Mouse (Mus musculus) embryonic fibroblast, embryonic 13.5 days (primary cell): ENCODE results near the gene Med13l. TPM values are rescaled to one million over a fixed set of nuclear protein-coding genes. Genes with fewer than 3 reads are reported as not detected.
A peak's percentile ranks its signal among the peaks of the same experiment; 100 is the strongest.

Experiments used
- H3K27ac ChIP-seq: 2 replicates; pipeline ENCODE4 v1.5.1; 2012; ENCODE audit warnings: low read length, control low read depth, inconsistent platforms; ENCODE audit not compliant: insufficient read depth
- H3K4me1 ChIP-seq: 2 replicates; pipeline ENCODE4 v1.6.1; 2011; ENCODE audit warnings: low read length; ENCODE audit not compliant: control insufficient read depth, insufficient read depth
- H3K4me3 ChIP-seq: 2 replicates; pipeline ENCODE4 v1.5.1; 2011; ENCODE audit warnings: mild to moderate bottlenecking, control low read depth, low read length; ENCODE audit not compliant: insufficient read depth
- CTCF ChIP-seq: IDR thresholded peaks from 2 replicates; pipeline ENCODE4 v1.5.1; 2011; ENCODE audit warnings: mild to moderate bottlenecking, control low read depth, low read length, moderate library complexity, borderline replicate concordance; ENCODE audit not compliant: insufficient read depth
- POLR2A ChIP-seq: IDR thresholded peaks from 2 replicates; pipeline ENCODE4 v1.6.1; 2011; ENCODE audit warnings: low read depth, mild to moderate bottlenecking, control low read depth, low read length, moderate library complexity
- polyA plus RNA-seq: library from polyadenylated mRNA; stranded (reverse); fragments of >200 nt; gene quantifications from 2 replicates; pipeline ENCODE4 v1.2.4, GENCODE M21; 2011; ENCODE audit warnings: low read depth; ENCODE audit not compliant: missing spikeins, insufficient read length

The Med13l gene
- polyA plus RNA-seq, 1 experiment, result 57.8 TPM

GRCm38 (mm10) chr5:118602706-118603105 is 42.2 kb downstream of the Med13l start:
- Histone ChIP-seq H3K27ac (no peak overlapping the region), H3K4me1 (peaks cover 10% of the 10 kb centered on the region; the same call in 1 of the 2 replicates), H3K4me3 (no peak overlapping the region)
- TF ChIP-seq CTCF, result no peak
- TF ChIP-seq POLR2A, result no peak

DNA sequence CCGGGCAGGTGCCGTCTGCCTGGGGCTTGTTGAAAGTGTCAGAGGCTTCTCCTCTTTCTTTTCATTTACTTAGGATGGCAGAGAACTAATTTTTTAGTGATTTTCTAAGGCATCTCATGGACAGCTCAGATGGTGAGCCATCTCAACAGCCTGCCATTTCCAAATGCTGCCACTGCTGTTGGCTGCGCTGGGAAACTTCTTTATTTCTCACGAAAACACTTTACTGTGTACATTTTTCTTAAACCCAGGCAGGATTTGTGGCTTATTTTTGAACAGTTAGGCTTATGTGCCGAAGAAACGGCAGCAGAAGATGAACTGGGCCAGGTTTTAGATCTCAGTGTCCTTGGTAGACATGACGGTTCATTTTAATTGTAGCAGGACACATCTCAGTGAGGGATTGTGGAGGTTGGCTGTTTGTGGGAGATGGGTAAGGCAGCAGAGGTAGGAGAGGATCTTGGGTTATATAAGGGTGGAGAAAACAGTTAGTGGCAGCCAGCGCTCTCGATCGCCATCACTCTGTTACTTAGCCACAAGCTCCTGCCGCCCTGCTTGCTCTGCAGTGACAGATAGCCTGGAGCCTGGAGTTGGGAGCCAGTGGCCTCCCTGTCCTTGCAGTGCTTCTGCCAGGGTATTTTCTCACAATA is 45.1 kb downstream of the Med13l start:
- no peak overlapping the region for H3K4me3 ChIP-seq
- TF ChIP-seq CTCF (no peak), POLR2A (no peak)
- peaks cover 4% of the 10 kb centered on the region; the same call in 1 of the 2 replicates for H3K4me1 ChIP-seq
- no peak overlapping the region for H3K27ac ChIP-seq

DNA sequence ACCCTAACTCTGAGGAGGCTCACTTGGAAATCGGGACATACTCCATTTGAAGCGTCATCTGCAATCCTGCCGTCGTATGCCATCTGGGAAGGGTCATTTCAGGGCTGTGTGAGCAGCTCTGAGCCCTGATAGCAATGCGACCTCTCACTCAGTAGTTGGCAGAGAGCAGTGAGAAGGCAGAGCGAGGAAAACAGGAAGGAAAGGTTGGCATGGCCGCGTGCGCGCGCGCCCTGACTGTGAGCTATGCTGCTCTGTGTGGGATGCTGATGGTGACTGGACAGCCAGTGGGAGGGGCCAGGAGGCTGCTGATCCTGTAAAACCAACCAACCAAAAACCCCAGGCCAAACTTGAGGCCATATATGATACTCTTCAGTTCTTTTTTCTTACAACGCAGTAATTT is 46.2 kb downstream of the Med13l start:
- peaks cover 4% of the 10 kb centered on the region; the same call in 1 of the 2 replicates for H3K4me1 ChIP-seq
- no peak for TF ChIP-seq POLR2A
- H3K4me3 ChIP-seq, result no peak overlapping the region
- no peak overlapping the region for H3K27ac ChIP-seq

DNA sequence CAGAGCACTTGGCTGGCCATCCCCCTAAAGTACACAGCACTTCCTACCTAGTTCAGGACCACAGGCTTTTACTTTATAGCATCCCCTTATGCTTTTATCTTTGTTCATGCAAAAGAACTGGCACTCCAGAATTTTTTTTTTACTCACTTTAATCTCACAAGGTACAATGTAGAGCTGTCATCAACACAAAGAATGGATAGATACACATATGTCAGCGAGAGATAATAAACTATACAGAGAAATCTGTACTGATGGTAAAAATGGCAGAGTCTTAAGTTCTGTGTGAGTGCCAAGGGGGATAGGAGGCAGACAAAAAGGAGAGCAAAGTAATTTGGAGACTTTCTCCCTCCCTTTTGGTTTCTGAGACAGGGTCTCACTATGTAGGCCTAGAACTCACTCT is 47.4 kb downstream of the Med13l start:
- no peak overlapping the region for H3K27ac ChIP-seq
- H3K4me3 ChIP-seq, result no peak overlapping the region
- TF ChIP-seq CTCF (no peak), POLR2A (no peak)
- H3K4me1 ChIP-seq, result peaks cover 10% of the 10 kb centered on the region

DNA sequence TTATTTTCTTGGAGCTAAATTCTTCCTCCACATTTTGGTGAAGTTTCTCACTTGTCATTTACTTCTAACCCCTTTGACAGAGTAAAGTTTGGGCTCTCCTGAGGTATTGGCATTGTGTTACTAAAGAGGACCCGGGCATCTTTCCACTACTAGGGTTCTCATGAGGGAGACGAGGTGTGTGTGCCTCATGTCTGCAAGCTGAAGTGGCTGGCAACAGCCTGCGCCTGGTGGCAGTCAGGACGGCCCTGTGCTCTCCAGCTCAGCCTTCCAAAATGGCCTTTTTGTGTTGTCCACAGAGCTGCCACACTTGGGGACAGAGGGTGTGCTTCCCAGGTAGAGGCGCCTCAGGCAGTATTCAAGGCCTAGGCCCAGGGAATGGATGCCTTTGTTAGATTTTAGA is 50.0 kb downstream of the Med13l start:
- no peak for TF ChIP-seq CTCF
- no peak for TF ChIP-seq POLR2A
- Histone ChIP-seq H3K27ac (no peak overlapping the region), H3K4me3 (no peak overlapping the region), H3K4me1 (peaks cover 22% of the 10 kb centered on the region)

DNA sequence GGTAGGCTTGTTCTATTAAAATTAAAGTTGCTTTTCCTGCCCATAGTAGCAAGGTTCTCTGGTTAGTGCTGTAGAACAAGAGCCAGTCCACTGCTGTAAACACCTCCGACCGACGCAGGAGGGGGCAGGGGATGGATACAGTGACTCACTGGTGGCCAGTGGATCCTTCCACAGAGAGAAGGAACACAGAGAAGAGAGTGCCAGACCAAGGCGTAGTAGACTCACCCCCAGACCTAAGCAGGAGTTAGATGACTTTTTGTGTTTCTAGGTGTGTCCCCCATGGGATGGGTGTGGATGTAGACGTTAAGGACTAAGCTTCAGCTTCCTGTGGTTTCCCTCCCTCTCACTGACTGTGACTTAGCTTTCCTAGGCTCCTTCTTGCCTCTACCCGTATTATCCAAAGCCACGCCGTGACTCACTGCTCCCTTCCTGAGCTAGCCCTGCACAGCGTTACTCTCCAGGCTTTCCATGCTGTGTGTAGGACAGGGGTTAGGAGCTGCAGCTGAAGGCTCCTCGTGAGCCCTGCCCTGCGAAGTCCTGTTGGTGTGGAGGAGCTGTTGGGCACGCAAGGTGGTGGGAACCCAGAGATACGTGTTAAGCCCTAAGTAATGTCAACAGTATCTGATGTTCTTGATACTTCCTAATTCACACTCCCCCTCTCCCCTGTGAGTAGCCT is 52.6 kb downstream of the Med13l start:
- Histone ChIP-seq H3K4me3 (no peak overlapping the region), H3K4me1 (peaks cover 17% of the 10 kb centered on the region), H3K27ac (peak overlapping the region; percentile 53)
- TF ChIP-seq POLR2A (no peak), CTCF (no peak)

GRCm38 (mm10) chr5:118613704-118614103 is 53.2 kb downstream of the Med13l start:
- Histone ChIP-seq H3K4me3 (no peak overlapping the region), H3K27ac (peak overlapping the region; percentile 53), H3K4me1 (peaks cover 17% of the 10 kb centered on the region)
- TF ChIP-seq POLR2A, result no peak
- no peak for TF ChIP-seq CTCF

- H3K4me3 ChIP-seq, result no peak overlapping the region
- H3K4me1 ChIP-seq, result peaks cover 17% of the 10 kb centered on the region
- no peak for TF ChIP-seq POLR2A
- no peak for TF ChIP-seq CTCF
- no peak overlapping the region for H3K27ac ChIP-seq
Observed at GRCm38 (mm10) chr5:118614116-118614515, 53.6 kb downstream of the Med13l start.

- peaks cover 17% of the 10 kb centered on the region for H3K4me1 ChIP-seq
- TF ChIP-seq CTCF (no peak), POLR2A (no peak)
- no peak overlapping the region for H3K4me3 ChIP-seq
- no peak overlapping the region for H3K27ac ChIP-seq
Observed at GRCm38 (mm10) chr5:118614571-118614981, 54.1 kb downstream of the Med13l start.

DNA sequence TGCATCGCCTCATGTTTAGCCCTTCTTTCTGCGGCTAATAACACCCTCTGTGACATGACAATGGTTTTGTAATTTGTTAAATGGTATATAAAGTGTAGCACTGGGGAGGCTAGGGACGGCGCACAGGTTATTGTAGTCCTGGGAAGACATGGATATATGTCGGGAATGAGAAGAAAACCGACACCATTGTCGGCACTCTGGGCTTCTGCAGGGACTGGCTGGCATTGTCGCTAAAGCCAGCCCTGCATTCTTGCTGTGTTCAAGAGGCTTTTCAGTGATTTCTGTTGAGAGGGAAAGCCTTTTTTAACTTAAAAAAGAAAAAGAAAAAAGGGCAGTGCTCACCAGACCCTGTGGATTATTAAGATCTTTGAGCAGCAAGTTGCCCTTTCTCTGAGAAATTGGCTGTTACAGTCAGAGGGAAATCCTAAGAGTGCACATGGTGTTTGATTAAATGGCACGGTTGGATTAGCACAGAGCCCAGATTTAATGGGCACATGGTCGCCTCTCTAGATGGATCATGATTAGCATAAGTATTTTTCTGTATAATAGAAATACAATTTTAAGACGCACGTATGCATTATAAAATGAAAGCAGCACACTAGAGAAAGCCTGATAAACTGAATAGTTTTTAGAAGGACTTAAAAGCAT is 58.6 kb downstream of the Med13l start:
- no peak for TF ChIP-seq CTCF
- no peak for TF ChIP-seq POLR2A
- Histone ChIP-seq H3K4me1 (peaks cover 17% of the 10 kb centered on the region; the same call in 1 of the 2 replicates), H3K27ac (no peak overlapping the region), H3K4me3 (no peak overlapping the region)
